Mouse (Mus musculus) left cerebral cortex, postnatal 10 days (tissue): Measurements from ENCODE around the gene Sox5. TPM values are rescaled to one million over a fixed set of nuclear protein-coding genes. Genes with fewer than 3 reads are reported as not detected.
A peak's percentile ranks its signal among the peaks of the same experiment; 100 is the strongest.

Experiments used
- DNase-seq, 2 experiments: peaks; one replicate each; pipeline ENCODE4 v3.0.0; 2021 to 2022; ENCODE audit warnings: low spot score in 2 of 2, mixed read lengths in 1 of 2; ENCODE audit errors: extremely low spot score in 1 of 2
- intact Hi-C: fragments of 180-260 bp; cut with DNase I; formaldehyde crosslinking; loops from one replicate; pipeline ENCODE4 v1.15.1; 2025
- total RNA-seq, 2 experiments: library from RNA; stranded (reverse); gene quantifications; 2 replicates each; pipeline ENCODE4 v1.2.3; 2021

The Sox5 gene
- total RNA-seq, 2 experiments from 2014 or later, result 77.5 to 78.6 TPM

DNA sequence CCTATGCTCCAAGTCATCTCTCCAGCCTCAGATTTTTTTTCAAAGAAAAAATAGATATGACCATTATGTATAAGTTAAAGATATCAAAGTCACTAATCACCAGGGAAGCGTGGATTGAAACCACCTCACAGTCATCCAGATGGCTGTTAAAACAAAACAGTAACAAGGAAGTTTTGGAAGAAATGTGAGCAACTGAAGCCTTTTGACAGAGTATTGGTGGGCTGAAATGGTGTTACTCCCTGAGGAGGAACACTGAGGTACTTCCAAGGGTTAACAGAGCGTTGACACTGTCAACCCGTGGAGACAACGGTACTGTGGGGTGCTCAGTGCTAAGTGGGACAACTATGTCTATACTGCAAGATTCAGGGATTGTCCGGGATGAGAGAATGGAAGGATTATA, 44.0 kb downstream of the Sox5 start:
- intact Hi-C loops, result no loop called here
- DNase-seq, result no peak

DNA sequence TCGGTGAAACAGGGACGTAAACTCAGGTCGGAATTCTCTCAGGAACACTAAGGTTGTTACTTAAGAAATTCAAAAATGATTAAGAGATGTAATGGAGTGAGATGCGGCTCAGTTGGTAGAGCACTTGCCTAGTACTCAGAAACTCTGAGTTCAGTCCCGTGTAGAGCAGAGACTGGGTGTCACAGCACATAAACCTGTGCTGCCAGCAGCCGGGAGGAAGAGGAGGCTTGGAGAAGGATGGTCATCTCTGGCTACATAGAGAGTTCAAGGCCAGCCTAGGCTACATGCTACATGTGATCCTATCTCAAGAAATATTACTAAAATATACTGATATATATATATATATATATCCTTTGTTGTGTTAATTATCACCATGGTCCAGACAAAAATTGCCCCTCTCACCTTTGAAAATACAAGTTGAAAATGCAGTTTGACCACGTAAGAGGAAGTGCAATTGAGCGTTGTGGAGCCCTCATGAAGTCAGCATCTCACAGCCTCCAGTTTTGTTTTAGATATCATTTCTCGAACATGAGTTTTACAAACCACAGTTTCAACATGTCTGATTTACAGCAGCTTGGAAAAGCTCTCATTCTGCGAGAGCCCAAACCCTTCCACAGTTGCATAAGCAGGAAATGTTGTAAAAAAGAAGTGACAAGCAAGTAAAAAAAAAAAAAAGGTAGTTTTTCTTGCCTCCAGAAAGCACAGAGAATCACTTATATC, 50.4 kb downstream of the Sox5 start:
- no peak for DNase-seq
- intact Hi-C loops, result no loop called here

DNA sequence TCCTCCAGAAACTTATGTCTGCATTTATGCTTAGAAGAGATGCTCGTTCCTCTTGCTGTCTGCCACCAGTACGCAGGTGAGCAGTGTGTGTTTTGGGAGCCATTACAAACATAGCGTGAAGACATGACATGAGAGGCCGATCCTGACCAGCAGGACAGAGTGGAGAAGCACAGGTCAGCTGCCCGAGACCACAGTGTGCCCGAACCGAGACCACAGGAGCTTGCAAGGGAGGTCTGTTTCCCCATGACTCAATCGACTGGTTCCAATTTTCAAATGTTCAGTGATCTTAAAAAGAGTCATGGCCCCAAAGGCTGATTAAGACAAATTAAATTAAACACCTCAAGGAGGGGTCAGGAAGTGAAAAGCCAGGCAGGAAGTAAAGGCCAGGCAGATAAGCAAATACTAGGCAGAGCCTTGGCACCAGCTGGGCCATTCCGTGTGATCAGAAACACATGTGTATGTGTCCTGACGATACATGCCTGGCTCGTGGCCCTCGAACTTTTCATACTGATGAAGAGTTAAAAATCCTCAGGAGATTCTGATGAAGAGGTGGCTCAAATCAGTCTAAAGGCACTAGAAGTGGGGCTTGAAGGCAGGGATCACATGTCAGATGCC, 58.1 kb downstream of the Sox5 start:
- DNase-seq, result no peak
- intact Hi-C loops, result no loop called here

DNA sequence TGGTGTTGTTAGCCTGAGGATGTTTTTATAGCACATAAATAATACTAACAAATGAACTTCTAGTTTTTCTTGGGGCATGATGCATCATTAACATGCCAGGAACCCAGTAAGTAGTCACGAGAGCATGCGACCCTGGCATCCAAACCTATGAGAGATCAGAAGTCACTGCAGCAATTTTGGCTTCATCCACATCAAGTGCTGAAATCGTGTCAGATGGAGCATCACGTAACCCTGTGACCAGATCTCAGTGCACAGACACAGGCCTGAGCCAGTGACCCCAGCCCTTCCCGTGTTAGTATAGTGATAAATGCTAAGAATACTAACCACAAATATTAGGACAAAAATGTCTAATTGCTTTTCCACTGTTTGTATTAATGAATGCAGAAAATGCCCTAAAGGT, 58.8 kb downstream of the Sox5 start:
- intact Hi-C loops, result no loop called here
- no peak for DNase-seq

DNA sequence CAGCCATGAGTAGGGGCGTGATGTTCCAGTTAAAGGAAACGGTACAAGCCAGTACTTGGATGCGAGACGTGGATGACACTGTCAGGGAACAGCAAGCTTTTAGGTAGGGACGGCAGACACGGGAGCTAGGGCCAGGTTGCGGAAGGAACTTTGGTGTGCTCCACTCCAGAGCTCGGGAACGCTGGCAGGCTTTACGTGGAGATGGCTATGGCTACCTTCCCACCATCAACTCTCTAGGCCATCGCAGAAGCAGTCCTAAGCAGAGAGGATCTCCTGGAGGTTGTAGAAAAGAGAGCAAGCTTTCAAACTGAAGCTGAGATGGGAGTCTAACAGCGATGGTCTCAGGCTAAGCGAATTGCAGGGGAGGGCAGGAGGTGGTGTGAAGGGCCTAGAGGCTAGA, 60.9 kb downstream of the Sox5 start:
- DNase-seq, result no peak
- intact Hi-C loops, result no loop called here

DNA sequence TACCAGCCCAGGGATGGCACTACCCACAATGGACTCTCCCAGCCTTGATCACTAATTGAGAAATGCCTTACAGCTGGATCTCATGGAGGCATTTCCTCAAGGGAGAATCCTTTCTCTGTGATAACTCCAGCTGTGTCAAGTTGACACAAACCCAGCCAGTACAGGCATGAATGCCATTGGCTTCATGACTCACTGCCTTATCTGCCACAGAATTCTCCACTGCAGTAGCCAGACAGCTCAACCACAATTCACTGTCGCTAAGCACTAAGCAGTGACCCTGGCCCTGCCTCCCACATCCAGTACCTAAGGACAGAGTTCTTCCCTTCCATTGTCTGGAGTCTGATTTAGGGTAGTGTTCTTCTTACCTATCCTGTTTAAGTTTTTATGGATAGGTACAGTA, 65.4 kb downstream of the Sox5 start:
- no peak for DNase-seq
- intact Hi-C loops, result no loop called here

DNA sequence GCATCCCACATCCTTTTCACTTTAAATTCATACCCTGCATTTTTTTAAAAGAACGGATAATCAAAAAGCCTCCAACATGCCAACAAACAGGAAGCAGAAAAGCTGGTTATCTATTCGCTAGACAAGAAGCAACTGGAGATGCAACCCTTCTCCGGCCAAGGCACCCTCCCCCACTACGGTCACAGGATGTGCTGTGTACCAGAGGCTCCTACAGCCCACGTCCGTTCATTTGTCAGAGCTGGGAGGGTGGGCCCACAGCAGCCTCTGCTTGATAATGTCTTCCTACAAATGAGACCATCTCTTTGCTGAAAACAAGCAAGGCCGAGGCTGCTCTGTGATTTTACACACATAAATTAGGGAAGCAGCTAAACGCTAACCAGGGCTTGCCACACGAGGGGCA, 69.9 kb downstream of the Sox5 start:
- intact Hi-C loops, result no loop called here

DNA sequence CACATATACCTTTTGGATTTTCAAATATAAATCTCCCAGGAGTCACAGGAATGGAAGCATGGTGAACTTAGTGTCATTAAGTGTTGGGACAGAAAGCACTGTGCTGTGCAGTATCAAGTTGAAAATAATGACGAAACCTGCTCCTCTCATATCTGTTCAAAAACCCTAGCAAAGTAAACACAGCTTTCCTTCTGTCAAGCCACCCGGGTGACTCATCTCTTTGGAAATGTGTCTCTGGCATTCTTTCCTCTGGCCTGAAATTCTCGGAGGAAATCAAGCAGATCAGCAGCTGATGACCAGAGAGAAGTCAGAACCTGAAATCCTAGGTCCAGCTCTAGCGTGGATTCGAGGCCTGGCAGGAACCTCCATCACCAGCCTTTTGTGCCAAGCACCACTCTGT, 71.0 kb downstream of the Sox5 start:
- intact Hi-C loops, result no loop called here
- no peak for DNase-seq

More for the DNA sequence above, 69.9 kb downstream of the Sox5 start:
- peak in 1 of 2 experiments; percentile 50 for DNase-seq

DNA sequence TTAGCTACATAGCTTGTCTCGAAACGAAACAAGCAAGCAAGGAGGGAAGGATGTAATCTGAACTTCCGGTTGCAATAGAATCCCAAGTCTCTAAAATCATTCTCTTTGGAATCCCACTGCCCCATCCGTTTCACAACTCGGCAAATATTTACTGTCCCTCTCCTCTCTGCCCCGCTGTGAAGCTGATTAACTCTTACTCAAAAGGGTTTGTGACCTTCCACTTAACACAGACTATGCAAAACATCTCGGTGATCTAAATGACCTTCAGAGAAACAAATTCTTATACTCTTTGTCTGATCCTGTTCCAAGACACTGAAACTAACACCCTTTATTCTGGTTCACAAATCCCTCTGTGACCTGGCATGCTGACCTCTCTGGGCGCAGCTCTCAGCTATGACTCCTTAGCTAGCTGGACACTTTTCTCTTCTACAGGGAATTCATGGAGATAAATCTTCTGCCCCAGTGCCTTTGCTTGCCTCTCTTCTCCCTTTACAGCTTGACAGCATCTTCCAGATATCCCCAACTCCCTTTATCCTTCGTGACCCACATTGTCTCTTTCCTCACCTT, 72.1 kb downstream of the Sox5 start:
- intact Hi-C loops, result no loop called here
- no peak for DNase-seq

DNA sequence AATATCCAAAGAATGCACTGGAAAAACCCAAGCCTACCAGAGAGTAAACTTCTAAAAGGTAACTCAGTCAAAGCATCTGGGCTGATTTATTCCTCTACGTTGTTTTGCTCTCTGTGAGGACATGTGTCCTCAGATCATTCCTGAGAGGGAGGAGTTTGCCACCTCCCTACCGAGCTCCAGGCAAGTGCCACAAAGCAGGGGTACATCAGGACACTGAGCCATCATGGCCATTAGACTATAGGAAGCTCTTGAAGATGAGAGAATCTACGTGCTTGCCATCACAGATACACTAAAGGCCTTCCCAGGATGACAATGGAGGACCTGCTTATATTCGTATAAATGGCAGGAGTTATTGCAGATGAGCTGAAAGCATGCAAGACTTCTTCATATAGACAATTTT, 73.4 kb downstream of the Sox5 start:
- intact Hi-C loops, result no loop called here
- no peak for DNase-seq

DNA sequence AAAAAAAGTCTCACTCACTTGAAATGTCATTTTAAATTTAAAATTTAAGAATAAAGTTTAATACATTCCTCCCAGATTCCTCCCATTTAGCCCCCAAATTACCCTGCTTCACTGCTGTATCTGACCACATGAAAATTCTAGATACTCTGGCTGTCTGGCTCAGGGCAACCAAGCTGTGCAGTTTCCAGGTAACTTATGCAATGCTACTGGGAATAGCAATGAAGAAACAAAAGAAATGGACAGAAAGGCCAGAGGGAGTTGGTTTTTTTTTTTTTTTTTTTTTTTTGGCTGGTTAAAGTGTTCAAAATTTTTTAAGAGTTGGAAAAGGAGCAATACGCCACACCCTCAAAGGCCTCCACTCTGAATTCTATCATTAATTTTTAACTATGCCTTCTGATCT, 73.8 kb downstream of the Sox5 start:
- no peak for DNase-seq
- intact Hi-C loops, result no loop called here

DNA sequence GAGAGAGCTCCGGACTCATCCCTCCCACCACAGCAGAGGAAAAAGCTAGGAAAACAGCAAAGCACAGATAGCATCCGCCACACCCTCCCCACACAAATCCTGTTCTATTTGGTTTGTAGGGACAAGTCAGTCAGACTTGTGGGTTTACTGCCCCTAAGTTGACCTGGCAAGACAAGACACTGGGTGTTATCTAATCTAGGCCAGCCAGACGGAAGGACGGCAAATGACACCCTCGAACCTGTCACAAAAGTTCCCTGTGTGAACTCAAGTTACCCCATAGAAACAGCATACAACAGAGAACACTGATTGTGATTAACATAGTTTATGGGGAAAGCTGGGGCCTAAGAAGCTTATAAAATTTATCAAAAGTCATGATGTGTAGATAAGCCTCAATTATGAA, 76.8 kb downstream of the Sox5 start:
- intact Hi-C loops, result no loop called here
- DNase-seq, result no peak

DNA sequence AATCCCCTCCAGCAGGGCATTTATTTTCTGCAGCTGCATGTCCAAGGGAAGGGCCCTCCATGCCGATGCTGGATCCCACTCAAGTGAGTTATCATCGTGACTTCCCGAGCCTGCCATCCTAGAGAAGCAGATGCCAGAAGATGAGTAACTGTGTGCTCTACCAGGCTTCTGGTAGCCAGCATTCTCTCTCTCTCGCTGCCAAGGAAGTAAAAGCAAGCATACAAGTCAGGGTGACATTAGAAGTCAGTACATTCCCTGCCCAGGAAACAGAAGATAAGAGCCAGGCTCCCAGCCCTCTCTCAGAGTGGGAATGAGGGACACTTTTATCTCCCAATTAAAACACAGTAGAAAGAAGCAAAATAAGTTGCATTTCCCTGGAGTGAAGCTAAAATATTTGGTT, 86.1 kb downstream of the Sox5 start:
- intact Hi-C loops, result no loop called here
- DNase-seq, result peak in 1 of 2 experiments; percentile 20

DNA sequence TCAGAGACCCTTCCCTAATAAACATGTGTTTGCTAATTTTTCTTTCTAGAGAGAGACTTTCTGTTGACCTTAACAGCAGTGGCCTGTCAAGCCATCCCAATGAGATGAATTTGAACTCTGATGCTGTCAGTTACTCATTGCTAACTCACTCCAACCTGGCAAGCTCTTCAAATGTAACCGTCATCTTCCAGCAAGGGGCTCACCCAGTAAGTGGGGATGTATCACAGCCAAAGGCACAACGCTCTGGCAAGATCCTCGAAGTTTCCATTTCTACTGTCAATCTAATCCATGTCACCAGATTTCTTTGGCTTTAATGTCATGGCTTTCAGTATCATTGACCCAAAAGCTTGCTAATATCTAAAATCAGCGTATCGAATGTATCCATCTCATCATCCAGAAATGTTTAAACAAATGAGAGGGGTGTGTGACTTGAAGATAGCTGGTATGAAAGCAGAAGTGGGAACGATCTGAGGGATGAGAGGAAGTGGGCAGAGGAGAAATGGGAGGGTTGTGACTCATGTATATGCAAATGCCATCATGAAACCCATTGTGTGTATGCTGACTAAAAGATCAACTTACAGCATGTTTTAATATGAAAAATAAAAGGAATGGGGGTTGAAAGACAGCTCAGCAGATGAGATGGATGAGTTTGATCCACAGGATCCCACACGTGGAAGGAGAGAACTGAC, 88.4 kb downstream of the Sox5 start:
- no peak for DNase-seq
- intact Hi-C loops, result no loop called here

DNA sequence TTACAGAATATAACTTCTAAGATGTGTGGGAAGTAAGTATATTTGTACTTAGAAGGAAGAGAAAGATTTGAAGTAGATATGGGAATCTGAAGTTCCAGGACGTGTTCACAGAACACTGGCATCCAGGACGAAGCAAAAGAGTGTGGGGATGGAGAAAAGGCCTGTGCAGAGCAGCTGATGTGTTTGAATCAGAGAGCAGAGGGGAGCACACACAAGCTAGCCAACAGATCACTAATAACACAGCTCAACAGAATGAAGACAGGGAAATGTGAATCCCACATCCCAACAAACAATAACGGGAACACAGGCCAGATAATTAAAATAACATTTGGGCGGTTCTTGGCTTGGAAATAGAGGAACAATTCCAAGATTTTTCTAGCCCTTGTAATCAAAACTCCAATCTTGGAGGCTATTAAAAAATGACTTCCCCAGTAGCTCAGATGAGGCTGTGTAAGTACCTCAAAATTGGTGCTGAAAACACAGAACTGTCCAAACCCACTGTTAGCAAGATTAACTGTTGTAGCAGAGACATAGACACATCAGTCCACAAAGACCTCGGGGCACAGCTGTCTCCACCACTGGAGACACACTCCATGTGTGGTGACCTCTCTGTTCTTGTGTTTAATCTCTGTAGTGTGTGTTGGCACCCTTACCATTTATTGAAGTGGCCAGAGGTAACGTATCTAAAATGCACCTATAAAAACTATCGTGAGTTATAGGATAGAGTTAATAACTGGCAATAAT, 90.3 kb downstream of the Sox5 start:
- intact Hi-C loops, result no loop called here
- DNase-seq, result no peak

DNA sequence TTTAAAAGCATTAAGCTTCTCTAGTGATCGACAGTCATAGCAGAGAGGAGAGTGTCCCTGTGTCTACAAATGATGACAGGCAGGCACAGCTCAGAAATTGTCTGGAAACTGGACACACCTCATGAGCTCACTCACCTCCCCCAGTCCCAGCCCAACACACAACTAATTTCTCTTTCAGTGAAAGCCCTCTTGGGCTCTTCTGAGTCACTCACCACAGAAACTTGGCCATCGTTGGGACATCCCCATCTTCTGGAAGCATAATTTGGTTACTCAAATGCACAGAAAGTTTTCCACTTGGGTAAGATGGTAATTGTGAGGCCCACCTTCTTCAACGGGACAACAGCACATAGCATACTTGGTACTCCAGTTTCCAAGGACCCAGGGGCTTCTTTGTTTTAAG, 92.7 kb downstream of the Sox5 start:
- DNase-seq, result no peak
- intact Hi-C loops, result no loop called here

DNA sequence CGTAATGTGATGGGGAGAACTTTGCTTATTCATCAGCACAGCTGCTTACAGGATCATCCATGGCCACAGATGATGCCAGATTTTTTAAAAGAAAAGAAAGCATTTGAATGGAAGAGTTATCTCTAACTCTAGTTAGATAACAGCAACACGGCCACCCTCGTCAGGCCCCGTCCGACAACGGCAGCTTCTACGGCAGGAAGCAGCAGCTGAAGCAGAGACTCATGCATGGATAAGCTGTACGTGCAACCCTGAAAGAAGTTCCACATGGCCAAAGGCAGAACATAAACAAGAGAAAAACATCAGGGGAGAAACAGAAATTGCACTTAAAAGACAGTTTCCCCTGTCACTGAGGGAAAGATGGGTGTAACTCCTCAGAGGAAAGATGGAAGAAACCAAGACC, 94.1 kb downstream of the Sox5 start:
- intact Hi-C loops, result no loop called here
- no peak for DNase-seq

DNA sequence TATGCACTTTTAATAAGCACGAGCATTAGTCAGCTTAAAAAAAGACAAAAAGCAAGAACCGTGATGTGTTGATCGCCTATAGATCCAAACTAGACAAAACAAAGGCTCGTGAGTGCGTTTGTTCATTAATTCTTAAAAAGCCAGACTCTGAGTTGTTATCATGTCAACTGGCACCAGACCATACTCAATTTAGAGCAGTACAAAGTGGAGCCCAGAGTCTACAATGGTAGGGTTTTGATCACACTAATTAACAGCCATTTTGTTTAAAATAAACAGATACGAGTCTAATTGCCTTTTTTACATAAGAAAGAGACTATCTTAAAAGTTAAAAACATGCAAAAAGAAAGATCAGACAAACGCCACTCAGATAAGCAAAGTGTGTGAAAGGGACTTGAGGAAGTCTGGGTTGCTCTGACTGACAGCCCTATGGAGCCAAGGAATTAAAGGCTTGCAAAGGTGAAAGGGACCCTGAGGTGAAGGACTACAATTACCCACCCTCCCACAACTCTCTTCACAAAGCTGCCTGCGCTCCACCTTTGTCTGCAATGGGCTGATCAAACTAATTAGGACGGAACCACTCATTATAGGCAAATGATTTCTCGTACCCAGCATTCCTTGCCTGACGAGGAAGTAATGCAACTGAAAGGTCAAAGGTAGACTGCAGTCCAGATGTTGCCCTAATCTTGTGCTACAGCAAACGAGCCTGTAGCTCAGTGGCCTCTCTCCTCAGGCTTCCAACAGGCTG, 100.6 kb downstream of the Sox5 start:
- DNase-seq, result no peak

More for the DNA sequence above, 100.6 kb downstream of the Sox5 start:
- intact Hi-C loops, result no loop called here
